Mouse (Mus musculus) spleen, adult 2 months (tissue): Measurements from ENCODE around the gene Foxl1. TPM values are rescaled to one million over a fixed set of nuclear protein-coding genes. Genes with fewer than 3 reads are reported as not detected.

Source experiments
- DNase-seq, 2 experiments: peaks; one replicate each; pipeline versions ENCODE4 v3.0.0 to v3.0.0-alpha.2; 2012 to 2021; ENCODE audit warnings: low spot score in 2 of 2, low read depth in 1 of 2
- H3K27ac ChIP-seq: fragments of 200-500 bp; 2 replicates; pipeline ENCODE4 v1.5.1; 2012; ENCODE audit warnings: low read length, inconsistent platforms; ENCODE audit not compliant: insufficient read depth
- H3K27me3 ChIP-seq: fragments of 200-500 bp; 2 replicates; pipeline ENCODE4 v1.6.1; 2012; ENCODE audit warnings: mild to moderate bottlenecking, moderate library complexity, low read length, inconsistent platforms; ENCODE audit not compliant: control insufficient read depth, insufficient read depth
- H3K36me3 ChIP-seq: fragments of 200-500 bp; 2 replicates; pipeline ENCODE4 v1.6.1; 2012; ENCODE audit warnings: mild to moderate bottlenecking, low read length, inconsistent platforms; ENCODE audit not compliant: control insufficient read depth, insufficient read depth
- H3K4me1 ChIP-seq: fragments of 200-500 bp; 2 replicates; pipeline ENCODE4 v1.6.1; 2011; ENCODE audit warnings: inconsistent platforms; ENCODE audit not compliant: control insufficient read depth, insufficient read depth, insufficient read length
- H3K4me3 ChIP-seq: fragments of 200-500 bp; 2 replicates; pipeline ENCODE4 v1.5.1; 2011; ENCODE audit warnings: mild to moderate bottlenecking, inconsistent platforms; ENCODE audit not compliant: insufficient read depth, insufficient read length; ENCODE audit errors: extremely low read depth
- CTCF ChIP-seq: fragments of 200-500 bp; IDR thresholded peaks from 2 replicates; pipeline ENCODE4 v1.5.1; 2011; ENCODE audit warnings: mild to moderate bottlenecking, inconsistent platforms; ENCODE audit not compliant: insufficient read depth, insufficient read length, insufficient replicate concordance; ENCODE audit errors: extremely low read depth
- POLR2A ChIP-seq: fragments of 200-500 bp; IDR thresholded peaks from 2 replicates; pipeline ENCODE4 v1.6.1; 2011; ENCODE audit warnings: low read depth, low read length, inconsistent platforms
- WGBS: fragments of 180-500 bp; shearing (Covaris S2); methylation state at CpG from one replicate; pipeline ENCODE4 v1.1.7; 2018; 5-methylcytosine and 5-hydroxymethylcytosine counted together
- polyA plus RNA-seq: library from polyadenylated mRNA; depleted of rRNA; stranded (reverse); fragments of >200 nt; gene quantifications from 2 replicates; pipeline ENCODE4 v1.2.3, GENCODE M21; 2012

The Foxl1 gene
- polyA plus RNA-seq, 1 experiment = not detected

DNA sequence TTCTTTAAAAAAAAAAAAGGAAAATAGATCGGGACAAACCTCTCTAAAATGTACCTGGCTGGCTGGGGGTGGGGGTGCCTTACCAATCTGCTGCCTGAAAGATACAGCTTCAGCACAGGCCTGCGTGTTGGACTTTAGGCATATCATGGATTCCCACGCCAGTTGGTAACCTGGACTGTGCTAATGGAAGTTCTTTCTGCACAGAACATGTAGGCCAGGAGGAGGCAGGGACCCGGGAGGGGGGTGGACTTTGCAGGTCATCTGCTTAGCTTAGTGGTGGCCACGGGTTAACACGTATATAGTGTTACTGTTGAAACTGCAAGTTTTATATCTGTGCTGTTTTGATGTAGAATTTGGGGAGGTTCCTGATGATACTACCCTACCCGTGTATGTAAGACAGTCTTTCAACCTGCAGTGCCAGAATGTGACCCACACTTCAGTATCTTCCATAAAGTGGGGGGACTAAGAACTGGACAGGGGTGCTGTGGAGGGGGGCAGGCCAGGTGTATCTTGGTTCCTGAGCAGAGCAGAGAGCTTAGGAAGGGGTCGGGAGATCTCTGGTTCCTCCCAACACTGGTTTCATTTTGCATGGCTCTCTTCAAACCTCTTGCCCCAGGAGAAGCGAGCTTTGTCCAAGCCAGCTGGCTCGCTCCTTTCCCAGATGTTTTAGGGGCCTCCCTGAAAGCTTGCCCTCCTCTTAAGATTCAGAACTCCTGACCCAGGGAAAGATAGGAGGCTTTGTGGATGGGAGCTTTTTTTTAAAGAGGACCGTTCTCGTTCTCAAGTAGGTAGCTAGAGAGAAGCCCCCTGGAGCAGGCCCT lies 7.9 kb upstream of the Foxl1 start:
- WGBS = 50% methylated on average over 12 of the region's 12 CpGs

DNA sequence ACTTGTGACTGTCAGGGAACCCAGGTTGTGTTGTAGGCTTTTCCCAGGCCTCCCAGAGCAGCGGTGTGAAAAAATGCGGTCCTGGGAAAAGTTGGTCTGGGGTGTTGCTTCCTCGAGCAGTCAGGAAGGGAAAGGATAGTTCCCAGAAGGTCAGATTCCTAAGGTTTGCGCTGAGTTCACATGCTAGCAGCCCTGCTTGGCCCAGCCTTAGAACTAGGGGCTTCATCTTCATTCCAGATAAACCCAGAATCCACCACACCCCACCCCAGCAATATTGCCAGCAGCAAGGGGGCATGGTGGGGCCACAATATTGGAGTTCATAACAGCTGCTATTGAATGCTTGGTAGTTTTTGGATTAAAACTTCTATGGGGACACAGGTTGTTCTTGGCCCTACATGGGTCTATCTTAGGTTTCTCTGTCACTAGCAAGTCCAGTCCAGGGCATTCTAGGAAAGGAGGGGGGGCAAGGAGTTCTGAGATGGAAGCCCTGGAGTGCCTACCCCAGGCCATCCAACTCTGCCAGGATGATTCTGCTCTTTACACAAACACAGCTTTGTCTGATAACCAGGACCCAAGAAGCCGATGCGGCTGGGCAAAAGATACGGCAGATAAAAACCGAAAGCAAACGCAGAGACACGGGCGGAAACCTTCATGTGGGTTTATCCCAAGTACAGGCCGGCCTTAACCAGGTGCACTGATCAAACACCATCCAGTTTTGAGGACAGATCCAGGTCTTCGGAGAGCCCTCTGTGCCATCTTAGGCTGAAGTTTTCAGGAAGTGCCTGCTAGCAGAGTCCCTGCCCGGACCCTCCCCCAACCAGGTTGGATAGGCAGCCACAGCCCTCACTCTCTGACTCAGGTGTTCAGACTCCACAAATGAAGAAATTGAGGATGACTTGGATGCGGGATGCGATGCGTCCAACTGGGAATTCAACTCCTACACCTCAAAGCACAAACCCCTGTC lies 7.0 kb upstream of the Foxl1 start:
- 31% methylated on average over 17 of the region's 17 CpGs for WGBS
- no peak for DNase-seq
- Histone ChIP-seq H3K36me3 (no peaks in the 10 kb centered on the region), H3K27me3 (peaks cover 37% of the 10 kb centered on the region), H3K4me3 (peak overlapping the region; percentile 17; the same call in 1 of the 2 replicates), H3K4me1 (peaks cover 11% of the 10 kb centered on the region; the same call in 1 of the 2 replicates), H3K27ac (no peak overlapping the region)
- TF ChIP-seq CTCF (no peak), POLR2A (no peak)

More for the DNA sequence above, 7.9 kb upstream of the Foxl1 start:
- no peak for DNase-seq
- Histone ChIP-seq H3K36me3 (no peaks in the 10 kb centered on the region), H3K4me3 (no peak overlapping the region), H3K4me1 (peaks cover 11% of the 10 kb centered on the region; the same call in 1 of the 2 replicates), H3K27ac (no peak overlapping the region), H3K27me3 (peaks cover 39% of the 10 kb centered on the region)
- no peak for TF ChIP-seq POLR2A

DNA sequence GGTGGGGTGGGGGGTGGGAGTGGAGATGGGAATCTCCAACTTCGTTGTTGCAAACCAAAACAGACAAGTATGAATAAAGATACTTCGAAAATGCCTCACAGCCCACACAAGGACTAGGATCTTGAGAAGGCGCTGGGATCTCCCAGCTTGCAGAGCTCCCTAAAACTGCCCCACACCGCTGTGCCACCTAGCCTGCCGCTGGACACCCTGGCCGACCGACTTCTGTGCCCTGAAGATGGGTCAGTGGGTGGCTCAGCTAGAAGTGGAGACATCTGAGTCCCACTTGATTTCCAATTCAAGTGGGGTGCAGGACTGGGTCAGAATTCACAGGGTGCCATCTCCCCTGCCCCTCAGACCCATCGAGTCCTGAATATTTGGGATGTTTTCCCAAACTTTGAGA lies 6.0 kb upstream of the Foxl1 start:
- H3K27ac ChIP-seq = no peak overlapping the region
- 62% methylated on average over 8 of the region's 8 CpGs for WGBS
- DNase-seq = no peak
- H3K4me3 ChIP-seq = no peak overlapping the region
- no peaks in the 10 kb centered on the region for H3K36me3 ChIP-seq
- H3K27me3 ChIP-seq = peaks cover 35% of the 10 kb centered on the region
- peaks cover 5% of the 10 kb centered on the region; the same call in 1 of the 2 replicates for H3K4me1 ChIP-seq
- no peak for TF ChIP-seq CTCF
- no peak for TF ChIP-seq POLR2A

DNA sequence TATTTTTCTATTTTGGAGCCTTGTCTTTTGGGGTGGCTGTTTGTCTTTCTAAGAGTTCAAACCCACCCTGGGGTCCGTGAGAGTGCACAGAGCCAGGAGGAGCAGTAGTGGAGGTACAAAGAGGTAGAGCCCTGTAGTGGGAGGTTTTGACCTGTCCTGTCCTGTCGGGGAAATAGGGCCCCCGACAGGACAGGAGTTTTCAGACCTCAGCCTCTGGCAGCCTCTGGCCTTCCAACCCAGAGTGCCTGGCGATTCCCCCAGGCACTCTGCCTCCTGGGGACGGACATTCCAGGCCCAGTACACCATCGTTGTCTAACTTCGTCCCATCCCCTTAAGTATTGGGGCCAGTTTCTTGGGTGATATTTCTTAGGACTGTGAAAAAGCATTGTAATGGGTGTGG lies 5.4 kb upstream of the Foxl1 start:
- Histone ChIP-seq H3K4me1 (peaks cover 1% of the 10 kb centered on the region; the same call in 1 of the 2 replicates), H3K27ac (no peak overlapping the region), H3K36me3 (no peaks in the 10 kb centered on the region), H3K27me3 (peaks cover 31% of the 10 kb centered on the region), H3K4me3 (no peak overlapping the region)
- 70% methylated on average over 7 of the region's 7 CpGs for WGBS
- DNase-seq = no peak
- TF ChIP-seq CTCF (no peak), POLR2A (no peak)

DNA sequence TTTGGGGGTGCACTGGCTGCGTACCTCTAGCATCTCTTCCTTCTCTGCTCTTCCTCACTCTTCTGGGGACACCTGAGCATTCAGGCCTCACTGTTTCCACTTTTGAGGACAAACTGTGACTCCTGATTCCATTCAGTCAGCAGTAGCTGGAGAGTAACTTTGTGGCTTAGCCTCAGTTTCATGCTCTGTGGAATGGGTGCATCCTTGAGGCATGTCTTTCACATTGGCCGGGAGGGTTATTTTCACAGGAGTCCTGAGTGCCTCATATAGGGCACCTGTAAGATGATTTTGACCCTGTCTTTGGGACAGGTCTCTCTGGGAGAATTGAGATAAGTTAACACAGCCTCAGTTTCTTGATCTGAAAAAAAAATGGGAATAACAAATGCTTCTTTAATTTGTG lies 4.6 kb upstream of the Foxl1 start:
- no peak for DNase-seq
- no peak overlapping the region for H3K27ac ChIP-seq
- no peaks in the 10 kb centered on the region for H3K36me3 ChIP-seq
- 94% methylated on average over 2 of the region's 2 CpGs for WGBS
- H3K4me3 ChIP-seq = no peak overlapping the region
- H3K4me1 ChIP-seq = no peaks in the 10 kb centered on the region
- TF ChIP-seq POLR2A = no peak
- no peak for TF ChIP-seq CTCF
- peaks cover 26% of the 10 kb centered on the region for H3K27me3 ChIP-seq

DNA sequence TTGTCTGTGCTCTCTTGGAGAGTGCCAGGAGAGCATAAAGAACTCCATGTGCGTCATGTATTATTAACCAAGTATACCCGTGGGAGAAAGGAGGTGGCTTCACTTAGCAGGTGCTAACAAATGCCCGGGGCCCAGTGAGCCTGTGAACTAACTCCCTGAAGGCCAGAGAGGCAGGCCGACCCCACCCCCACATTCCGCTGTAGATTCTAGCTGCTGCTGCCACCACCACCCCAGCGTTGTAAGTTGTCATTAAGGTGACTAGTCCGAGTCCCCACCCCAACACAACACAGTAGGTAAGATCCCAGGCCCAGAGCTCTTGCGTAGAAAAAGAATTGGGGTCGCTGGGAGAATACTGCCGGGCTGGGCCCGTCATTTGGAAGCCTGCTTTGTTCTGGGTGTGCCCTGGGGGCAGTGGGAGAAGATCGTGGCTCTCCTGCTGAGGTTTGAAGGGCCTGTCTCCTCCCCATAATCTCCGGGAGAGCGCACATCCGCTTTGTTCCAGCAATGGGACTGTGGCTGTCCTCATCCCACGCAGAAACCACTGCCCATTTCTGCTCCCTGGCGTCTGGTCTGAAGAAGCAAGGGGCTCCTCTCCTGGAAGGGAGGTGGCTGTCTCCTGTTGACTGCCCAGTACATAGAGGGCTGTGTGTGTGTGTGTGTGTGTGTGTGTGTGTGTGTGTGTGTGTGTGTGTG lies 3.0 kb upstream of the Foxl1 start:
- Histone ChIP-seq H3K4me1 (no peaks in the 10 kb centered on the region), H3K36me3 (no peaks in the 10 kb centered on the region), H3K27ac (no peak overlapping the region), H3K27me3 (peaks cover 33% of the 10 kb centered on the region), H3K4me3 (no peak overlapping the region)
- DNase-seq = no peak
- WGBS = 15% methylated on average over 17 of the region's 17 CpGs
- TF ChIP-seq POLR2A (no peak), CTCF (no peak)
